Mouse (Mus musculus) colon, adult 2 months (tissue): ENCODE results near the gene Wnt3a. TPM values are rescaled to one million over a fixed set of nuclear protein-coding genes. Genes with fewer than 3 reads are reported as not detected.

Source experiments
- polyA plus RNA-seq: library from polyadenylated mRNA; depleted of rRNA; stranded (reverse); fragments of >200 nt; gene quantifications from 2 replicates; pipeline ENCODE4 v1.2.3, GENCODE M21; 2012; rRNA removed

Wnt3a gene
- polyA plus RNA-seq: not detected in 2 replicates

DNA sequence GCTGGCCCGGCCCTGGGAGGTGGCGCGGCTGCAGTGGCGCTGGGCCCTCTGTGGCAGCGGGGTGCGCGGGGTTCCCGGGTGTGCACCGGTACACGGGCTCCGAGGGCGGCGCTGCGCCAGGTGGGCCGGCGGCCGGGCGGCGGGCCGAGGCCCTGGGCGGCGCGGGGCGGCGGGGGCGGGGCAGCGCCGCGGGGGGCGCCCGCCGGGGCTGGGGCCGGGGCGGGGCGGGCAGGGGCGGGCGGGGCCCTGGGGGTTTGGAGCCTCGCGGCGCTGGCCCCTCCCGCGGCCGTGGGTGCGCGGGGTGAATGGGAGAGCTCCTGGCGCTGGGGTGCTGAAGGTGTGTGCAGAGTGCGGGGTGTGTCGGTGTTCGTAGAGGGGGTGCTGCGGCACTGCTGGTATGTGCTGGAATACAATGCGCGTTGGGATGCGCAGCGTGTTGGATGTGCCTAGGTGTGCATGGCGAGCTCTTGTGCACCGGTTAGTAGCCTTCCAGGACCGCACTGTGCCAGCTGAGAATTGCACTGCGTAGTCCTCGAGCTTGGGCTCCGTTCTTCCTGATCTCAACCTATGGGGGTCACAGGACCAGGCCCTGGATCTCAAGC, at the start of gene Wnt3a:
Wnt3a (minus strand) TSS at position 51 of the 602 bp plus-strand sequence.

GRCm38 (mm10) chr11:59306461-59307421, 16.2 kb upstream of the Wnt3a start, which contains the start of gene Wnt9a:
TSS of gene Wnt9a (plus strand) at chr11:59306928.

DNA sequence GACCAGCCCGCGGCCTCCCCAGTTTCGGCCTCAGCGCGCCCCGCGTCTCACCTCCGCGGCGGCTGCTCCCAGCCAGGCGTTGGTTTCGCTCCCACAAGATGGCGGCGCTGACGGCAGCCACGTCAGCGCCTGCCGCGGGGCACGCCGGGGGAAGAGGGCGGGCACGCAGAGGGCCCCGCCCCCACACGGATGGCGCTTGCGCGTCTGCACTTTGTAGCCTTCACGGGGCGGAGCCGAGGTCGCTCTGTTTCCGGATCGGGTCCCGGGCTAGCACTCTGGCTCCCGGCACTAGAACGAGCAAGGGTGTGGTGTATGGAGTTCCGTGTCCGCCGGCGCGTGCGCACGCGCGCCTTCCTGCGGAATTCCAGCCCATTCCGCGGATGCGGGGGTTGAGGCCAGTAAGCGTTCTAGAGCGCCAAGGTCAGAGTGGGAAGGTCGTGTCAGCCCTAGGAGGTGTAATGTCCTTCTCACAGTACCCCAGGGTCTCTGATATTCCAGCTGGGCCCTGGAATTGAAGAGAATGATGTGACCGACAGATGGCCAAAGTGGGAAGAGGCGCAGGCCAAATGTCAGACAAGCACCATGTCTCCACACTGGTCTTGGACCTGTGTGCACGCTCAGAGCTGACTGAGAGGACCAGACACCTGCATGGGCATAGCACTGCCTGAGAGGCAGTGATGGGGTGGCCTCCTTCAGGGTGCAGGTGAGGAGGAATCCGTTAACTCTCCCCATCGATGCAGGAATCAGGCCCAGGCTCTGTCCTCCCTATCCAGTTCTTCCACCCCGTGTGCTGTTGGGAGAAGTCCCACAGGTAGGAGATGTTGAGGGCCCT, 62.2 kb downstream of the Wnt3a start, which contains the start of gene Arf1:
Arf1 (minus strand) TSS at position 149 of the 832 bp plus-strand sequence.

DNA sequence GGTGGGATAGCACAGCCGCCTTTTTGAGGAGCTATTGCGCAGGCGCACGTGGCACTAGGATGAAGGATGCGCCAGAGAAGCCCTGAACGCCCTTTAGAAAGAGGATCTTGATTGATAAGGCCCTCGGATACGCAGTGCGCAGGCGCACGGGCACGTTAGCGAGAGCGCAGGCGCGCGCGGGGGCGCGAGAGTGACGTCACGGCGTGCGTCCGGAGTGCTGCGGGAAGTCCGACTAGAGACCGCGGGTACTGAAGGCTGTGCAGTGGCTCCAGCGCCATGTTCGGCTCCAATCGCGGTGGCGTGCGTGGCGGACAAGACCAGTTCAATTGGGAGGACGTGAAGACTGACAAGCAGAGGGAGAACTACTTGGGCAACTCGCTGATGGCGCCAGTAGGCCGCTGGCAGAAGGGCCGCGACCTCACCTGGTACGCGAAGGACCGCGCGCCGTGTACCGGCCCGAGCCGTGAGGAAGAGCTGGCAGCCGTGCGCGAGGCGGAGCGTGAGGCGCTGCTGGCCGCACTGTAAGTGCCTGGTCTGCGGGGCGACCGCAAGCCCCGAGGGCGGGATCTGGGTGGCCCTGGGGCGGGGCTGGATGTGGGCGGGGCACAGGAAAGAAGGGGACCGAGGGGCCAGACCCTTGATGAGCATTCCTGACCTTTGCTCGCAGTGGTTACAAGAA, 82.3 kb downstream of the Wnt3a start, which contains the start of gene 2310033P09Rik:
2310033P09Rik (plus strand) TSS at position 169 of the 679 bp plus-strand sequence.

DNA sequence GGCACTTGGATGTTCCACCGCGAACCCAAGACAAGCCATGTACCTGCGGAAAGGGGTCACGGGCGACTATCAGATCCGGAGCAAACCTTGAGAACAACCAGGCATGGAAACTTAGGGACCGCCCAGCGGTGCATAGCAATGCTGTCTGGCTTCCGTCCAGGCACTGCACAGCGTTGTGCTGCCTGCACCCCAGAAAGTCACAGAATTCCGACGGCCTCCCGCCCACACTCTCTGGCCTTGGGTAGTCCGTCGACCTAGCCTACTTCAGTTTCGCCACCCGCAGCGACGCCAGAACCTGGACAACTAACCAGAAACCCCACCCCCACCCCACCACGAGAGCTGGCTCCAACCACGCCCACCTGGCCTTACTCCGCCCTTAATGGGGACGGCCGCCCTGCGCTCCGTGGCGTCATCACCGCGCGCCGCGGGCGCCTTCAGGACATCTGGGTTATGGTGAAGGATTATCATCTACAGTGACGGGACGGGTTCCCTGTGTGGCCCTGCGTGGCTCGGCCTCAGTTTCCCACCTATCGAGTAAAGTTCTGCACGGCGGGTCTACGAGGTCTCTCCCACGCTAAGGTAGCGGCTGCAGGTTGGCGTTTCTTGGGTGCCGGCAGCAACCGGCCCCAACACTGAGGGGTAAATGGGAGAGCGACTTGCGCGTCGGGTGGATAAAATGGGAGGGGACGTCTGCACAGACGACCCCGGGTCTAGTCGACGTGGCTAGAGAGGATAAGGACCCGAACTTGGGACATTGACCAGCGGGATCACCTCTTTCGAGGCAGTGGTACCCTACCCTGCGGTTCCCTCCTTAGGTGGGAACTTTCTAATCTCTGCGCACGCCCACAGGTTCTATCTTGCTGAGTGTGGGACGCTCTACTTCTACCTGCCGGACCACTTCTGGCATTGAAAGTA, 88.2 kb downstream of the Wnt3a start, which contains the start of gene Mrpl55:
Mrpl55 (plus strand) TSS at position 406 of the 915 bp plus-strand sequence.

Other genes with a start within 250 kb of the Wnt3a start
- 0.26 and 0.27 TPM in 2 replicates for gene Obscn, start 154.3 kb downstream of the Wnt3a start, polyA plus RNA-seq
- gene Iba57, start 127.0 kb downstream of the Wnt3a start, polyA plus RNA-seq: 7.6 and 7.7 TPM in 2 replicates
- gene Gjc2, start 107.5 kb downstream of the Wnt3a start, polyA plus RNA-seq: 6.3 and 6.6 TPM in 2 replicates
- 151 and 180 TPM in 2 replicates for gene Guk1, start 98.5 kb downstream of the Wnt3a start, polyA plus RNA-seq
- 35.7 and 41.0 TPM in 2 replicates for gene Mrpl55, start 88.3 kb downstream of the Wnt3a start, polyA plus RNA-seq
- 21.2 and 21.8 TPM in 2 replicates for gene 2310033P09Rik, start 82.4 kb downstream of the Wnt3a start, polyA plus RNA-seq
- 635 and 733 TPM in 2 replicates for gene Arf1, start 62.5 kb downstream of the Wnt3a start, polyA plus RNA-seq
- gene Wnt9a, start 16.2 kb upstream of the Wnt3a start, polyA plus RNA-seq: 1.6 and 1.8 TPM in 2 replicates
- gene Prss38, start 84.9 kb upstream of the Wnt3a start, polyA plus RNA-seq: not detected in 2 replicates
- 3.7 and 4.3 TPM in 2 replicates for gene Jmjd4, start 159.3 kb upstream of the Wnt3a start, polyA plus RNA-seq
- 25.8 and 30.7 TPM in 2 replicates for gene Snap47, start 160.4 kb upstream of the Wnt3a start, polyA plus RNA-seq
- 0.14 and 0.21 TPM in 2 replicates for gene Zfp867, start 181.7 kb upstream of the Wnt3a start, polyA plus RNA-seq
- 6.5 and 10.6 TPM in 2 replicates for gene Zkscan17, start 236.0 kb upstream of the Wnt3a start, polyA plus RNA-seq